Mouse (Mus musculus) liver, embryonic 11.5 days (tissue): ENCODE results near the gene Ank. TPM values are rescaled to one million over a fixed set of nuclear protein-coding genes. Genes with fewer than 3 reads are reported as not detected.

Experiments
- ATAC-seq: fragments of 200-750 bp; cut with Nextera tagmentation; replicated peaks from 2 replicates; pipeline ENCODE4 v1.8.0; 2017; ENCODE audit warnings: moderate number of reproducible peaks, mild to moderate bottlenecking, moderate TSS enrichment, moderate library complexity; ENCODE audit not compliant: low FRiP score
- DNase-seq: peaks from one replicate; pipeline ENCODE4 v3.0.0-alpha.2; 2017; ENCODE audit warnings: low spot score
- H3K27ac ChIP-seq: fragments of 300-500 bp; sonication (generic); 2 replicates; pipeline ENCODE4 v1.5.1; 2014; ENCODE audit warnings: mild to moderate bottlenecking, low read depth, low read length, control low read depth
- H3K27me3 ChIP-seq: fragments of 300-500 bp; sonication (generic); replicated peaks from 2 replicates; pipeline ENCODE4 v1.6.1; 2014; ENCODE audit warnings: low read length, mixed read lengths; ENCODE audit not compliant: control insufficient read depth, insufficient read depth
- H3K36me3 ChIP-seq: fragments of 300-500 bp; sonication (generic); 2 replicates; pipeline ENCODE4 v1.6.1; 2014; ENCODE audit warnings: mild to moderate bottlenecking, low read length, moderate library complexity, mixed read lengths; ENCODE audit not compliant: control insufficient read depth, insufficient read depth
- H3K4me1 ChIP-seq: fragments of 300-500 bp; sonication (generic); replicated peaks from 2 replicates; pipeline ENCODE4 v1.6.1; 2014; ENCODE audit warnings: low read length, mixed read lengths; ENCODE audit not compliant: control insufficient read depth, insufficient read depth
- H3K4me2 ChIP-seq: fragments of 300-500 bp; sonication (generic); 2 replicates; pipeline ENCODE4 v1.6.1; 2014; ENCODE audit warnings: mild to moderate bottlenecking, control low read depth, moderate library complexity
- H3K4me3 ChIP-seq: fragments of 300-500 bp; sonication (generic); 2 replicates; pipeline ENCODE4 v1.5.1; 2014; ENCODE audit warnings: low read depth, low read length, control low read depth
- H3K9ac ChIP-seq: fragments of 300-500 bp; sonication (generic); 2 replicates; pipeline ENCODE4 v1.6.1; 2014; ENCODE audit warnings: low read depth, low read length, control low read depth
- H3K9me3 ChIP-seq: fragments of 300-500 bp; sonication (generic); 2 replicates; pipeline ENCODE4 v1.6.1; 2016; ENCODE audit warnings: low read length, inconsistent platforms, mixed read lengths; ENCODE audit not compliant: control insufficient read depth
- WGBS: fragments of 180-500 bp; shearing (Covaris S2); extraction: QIAGEN DNeasy Blood & Tissue Kit; methylation state at CpG from one replicate; pipeline ENCODE4 v1.1.7; 2014; 5-methylcytosine and 5-hydroxymethylcytosine counted together
- polyA plus RNA-seq: library from polyadenylated mRNA; unstranded; fragments of >200 nt; fragmentation: Nextera tagmentation; extraction: Ambion mirVana; gene quantifications from 2 replicates; pipeline ENCODE4 v1.2.1, GENCODE M21; 2014

Ank gene
- polyA plus RNA-seq, 1 experiment from 2014 or later, result 13.1 TPM

DNA sequence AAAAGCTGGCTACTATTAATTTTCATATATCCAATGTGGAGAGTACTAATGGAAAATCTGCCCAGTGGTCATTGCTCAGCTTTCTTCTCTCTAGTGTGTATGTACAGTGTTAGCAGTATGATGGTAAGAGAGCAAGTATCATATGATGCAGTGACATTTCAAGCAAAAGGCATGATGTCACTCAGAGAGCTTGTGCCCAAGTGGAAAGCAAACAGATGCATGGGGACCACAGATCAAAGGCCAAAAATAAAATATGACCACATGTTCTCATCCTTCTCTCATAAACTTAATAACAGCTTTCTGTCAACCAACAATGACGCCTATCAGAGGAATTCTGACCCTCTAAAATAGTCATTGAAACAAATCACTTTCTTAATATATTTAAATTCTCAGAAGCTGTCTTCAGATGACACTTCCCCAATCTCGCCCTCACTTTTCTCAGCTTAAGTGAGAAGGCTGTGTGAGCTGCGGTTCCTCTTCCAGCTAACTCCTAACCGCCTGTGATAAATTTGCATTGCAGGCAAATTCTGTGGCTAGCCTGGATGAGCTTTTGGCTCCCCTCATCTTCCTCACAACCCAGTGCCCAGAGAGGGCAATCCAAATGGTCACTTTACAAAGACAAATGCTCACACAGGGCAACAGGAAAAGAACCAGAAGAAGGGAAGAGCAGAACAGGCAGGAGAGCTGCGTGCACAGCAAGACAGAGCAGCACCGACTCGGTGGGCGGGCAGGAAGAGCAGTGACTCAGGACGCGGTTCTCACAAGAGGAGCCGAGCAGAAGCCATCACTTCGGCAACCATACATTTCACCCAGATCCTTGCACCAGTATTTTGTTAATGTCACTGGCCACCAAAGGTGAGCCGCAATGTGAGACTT is 158.8 kb downstream of the Ank start:
- no peak overlapping the region for H3K9ac ChIP-seq
- H3K4me1 ChIP-seq, result peaks cover 40% of the 10 kb centered on the region
- H3K4me2 ChIP-seq, result peak overlapping the region; percentile 7; the same call in 1 of the 2 replicates
- H3K4me3 ChIP-seq, result no peak overlapping the region
- ATAC-seq, result no peak
- no peaks in the 10 kb centered on the region for H3K9me3 ChIP-seq
- no peak for DNase-seq
- H3K36me3 ChIP-seq, result peaks cover 9% of the 10 kb centered on the region; the same call in 1 of the 2 replicates
- H3K27ac ChIP-seq, result no peak overlapping the region
- no peaks in the 10 kb centered on the region for H3K27me3 ChIP-seq
- 58% methylated on average over 13 of the region's 13 CpGs for WGBS

DNA sequence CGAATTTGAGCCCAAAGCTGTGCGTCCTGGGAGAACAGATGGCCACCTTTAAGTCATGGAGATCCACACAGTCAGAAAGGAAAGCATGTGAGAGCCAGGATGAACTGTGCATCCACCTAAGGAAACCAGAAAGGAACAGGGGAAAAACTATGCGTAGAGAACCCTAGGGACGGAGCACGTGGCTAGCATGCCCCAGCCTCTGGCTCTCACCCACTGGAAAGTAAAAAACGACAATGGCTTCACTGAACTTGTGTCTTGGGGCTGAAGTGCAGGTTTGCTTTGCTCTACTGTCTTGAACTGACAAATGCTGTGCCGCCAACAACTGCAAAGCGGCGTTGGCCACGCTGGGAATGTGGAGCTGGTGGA is 159.4 kb downstream of the Ank start:
- Histone ChIP-seq H3K27me3 (no peaks in the 10 kb centered on the region), H3K4me2 (peak overlapping the region; percentile 7; the same call in 1 of the 2 replicates), H3K27ac (no peak overlapping the region), H3K9ac (no peak overlapping the region), H3K4me3 (no peak overlapping the region), H3K4me1 (peaks cover 40% of the 10 kb centered on the region), H3K9me3 (no peaks in the 10 kb centered on the region), H3K36me3 (peaks cover 9% of the 10 kb centered on the region; the same call in 1 of the 2 replicates)
- 65% methylated on average over 10 of the region's 10 CpGs for WGBS
- ATAC-seq (no peak), DNase-seq (no peak)

DNA sequence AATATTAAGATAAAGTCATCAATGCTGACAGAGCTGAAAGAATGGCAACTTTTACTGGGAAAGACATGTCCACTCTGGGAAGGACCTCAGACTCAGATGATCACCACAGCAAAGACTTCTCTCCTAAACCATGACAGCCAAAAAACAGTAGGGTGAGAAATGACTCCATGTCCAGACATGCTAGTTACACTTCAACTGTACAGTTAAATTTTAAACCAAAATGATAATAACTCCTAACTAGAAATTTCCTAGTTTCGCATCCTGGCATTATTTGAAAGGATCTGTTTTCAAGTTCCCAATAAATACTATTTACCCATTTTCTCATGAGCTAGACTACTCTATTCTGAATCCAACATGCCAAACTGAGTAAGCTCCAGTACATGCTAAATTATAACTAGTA is 159.8 kb downstream of the Ank start:
- 85% methylated on average over 1 of the region's 1 CpGs for WGBS
- no peak for DNase-seq
- ATAC-seq, result no peak
- Histone ChIP-seq H3K9me3 (no peaks in the 10 kb centered on the region), H3K4me1 (peaks cover 36% of the 10 kb centered on the region), H3K36me3 (peaks cover 6% of the 10 kb centered on the region; the same call in 1 of the 2 replicates), H3K27me3 (no peaks in the 10 kb centered on the region), H3K27ac (no peak overlapping the region), H3K4me2 (peak overlapping the region; percentile 7; the same call in 1 of the 2 replicates), H3K4me3 (no peak overlapping the region), H3K9ac (no peak overlapping the region)

DNA sequence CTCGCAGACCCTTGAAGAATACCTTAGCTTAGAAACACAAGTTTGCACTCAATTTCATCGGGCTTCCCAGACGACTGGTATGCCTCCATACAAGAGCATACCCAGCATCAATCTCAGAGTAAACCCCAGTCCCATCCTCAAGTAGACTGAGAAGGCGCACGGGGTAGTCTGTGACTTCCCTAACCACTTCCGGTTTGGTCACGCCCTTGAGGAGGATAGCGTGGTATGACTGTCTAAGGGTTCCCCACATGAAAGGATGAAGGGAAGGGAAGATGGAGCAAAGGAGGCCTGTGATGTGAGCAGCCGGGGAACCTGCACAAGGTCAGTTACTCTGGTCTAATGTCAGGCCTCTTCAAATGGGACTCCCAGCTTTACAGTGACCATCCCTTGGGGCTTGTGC is 161.3 kb downstream of the Ank start:
- Histone ChIP-seq H3K4me2 (no peak overlapping the region), H3K9ac (no peak overlapping the region), H3K4me3 (no peak overlapping the region), H3K9me3 (no peaks in the 10 kb centered on the region), H3K27ac (no peak overlapping the region), H3K27me3 (no peaks in the 10 kb centered on the region), H3K4me1 (peaks cover 36% of the 10 kb centered on the region), H3K36me3 (peaks cover 4% of the 10 kb centered on the region; the same call in 1 of the 2 replicates)
- WGBS, result 59% methylated on average over 9 of the region's 9 CpGs
- no peak for ATAC-seq
- no peak for DNase-seq

DNA sequence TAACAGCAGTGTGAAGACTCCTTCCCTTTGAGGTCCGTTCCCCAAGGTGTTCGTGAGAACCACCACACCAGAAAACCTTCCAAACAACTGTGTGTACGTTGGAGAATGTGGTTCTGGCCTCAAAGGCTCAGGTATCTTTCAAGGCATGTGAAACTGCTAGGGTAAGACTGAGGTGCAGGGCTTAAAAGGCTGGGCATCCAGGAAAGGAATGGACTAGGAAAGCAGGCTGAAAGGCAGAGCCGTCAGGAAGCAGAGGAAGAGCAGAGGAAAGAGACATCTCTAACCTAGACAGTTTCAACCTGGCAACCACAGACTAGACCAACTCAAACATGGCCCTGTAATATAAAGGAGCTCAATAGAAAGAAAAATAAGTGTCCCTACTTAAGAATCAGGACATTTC is 162.6 kb downstream of the Ank start:
- Histone ChIP-seq H3K4me1 (peaks cover 36% of the 10 kb centered on the region), H3K36me3 (no peaks in the 10 kb centered on the region; the same call in 1 of the 2 replicates), H3K4me3 (peak overlapping the region; percentile 88), H3K27ac (no peak overlapping the region), H3K9me3 (no peaks in the 10 kb centered on the region), H3K4me2 (peak overlapping the region; percentile 86), H3K27me3 (no peaks in the 10 kb centered on the region), H3K9ac (peak overlapping the region; percentile 26)
- WGBS, result 82% methylated on average over 4 of the region's 4 CpGs
- no peak for DNase-seq
- no peak for ATAC-seq

DNA sequence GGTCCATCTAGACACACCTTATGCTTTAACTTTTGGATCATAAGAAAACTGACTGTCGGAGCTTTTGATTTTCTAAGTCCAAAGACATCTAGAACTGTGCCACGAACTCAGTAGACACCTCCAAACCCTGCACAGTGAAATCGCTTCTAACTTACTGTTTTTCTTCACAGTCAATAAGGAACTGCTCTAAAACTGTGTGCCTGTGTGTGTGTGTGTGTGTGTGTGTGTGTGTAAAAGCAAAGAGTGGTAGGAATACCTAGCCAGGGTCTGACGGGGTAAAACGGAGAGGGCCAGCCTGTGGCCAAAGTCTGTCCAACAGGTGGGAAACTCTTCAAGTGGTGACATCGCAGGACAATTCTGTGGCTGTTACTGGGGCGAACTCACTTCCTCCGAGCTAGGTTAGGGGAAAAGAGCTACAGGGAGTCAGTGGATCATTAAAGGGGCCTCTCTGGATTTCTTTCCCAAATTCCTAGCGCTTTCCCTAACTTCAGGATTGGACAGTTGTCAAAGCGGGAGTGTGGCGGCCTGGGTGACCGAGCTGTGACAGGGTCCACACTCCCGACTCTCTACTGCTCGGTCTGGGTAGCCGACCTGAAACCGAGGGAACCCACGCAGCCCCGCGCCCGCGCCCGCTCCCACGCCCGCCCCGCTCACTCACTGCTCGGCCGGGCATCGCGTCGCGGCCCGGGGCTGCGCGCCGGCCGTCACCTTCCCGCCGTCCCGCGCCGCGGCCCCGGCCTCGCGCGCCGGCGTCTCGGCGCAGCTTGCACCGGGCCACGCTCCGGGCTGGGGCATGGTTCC is 163.5 kb downstream of the Ank start:
- Histone ChIP-seq H3K4me3 (peak overlapping the region; percentile 88), H3K4me2 (peak overlapping the region; percentile 86), H3K36me3 (no peaks in the 10 kb centered on the region; the same call in 1 of the 2 replicates), H3K27ac (0 out of 2 replicates have a peak overlapping the region, but pooled peaks have one; percentile 33), H3K4me1 (peaks cover 36% of the 10 kb centered on the region), H3K9ac (peak overlapping the region; percentile 80), H3K27me3 (no peaks in the 10 kb centered on the region), H3K9me3 (no peaks in the 10 kb centered on the region)
- WGBS, result 2% methylated on average over 45 of the region's 53 CpGs
- ATAC-seq (peak; percentile 68), DNase-seq (no peak)

DNA sequence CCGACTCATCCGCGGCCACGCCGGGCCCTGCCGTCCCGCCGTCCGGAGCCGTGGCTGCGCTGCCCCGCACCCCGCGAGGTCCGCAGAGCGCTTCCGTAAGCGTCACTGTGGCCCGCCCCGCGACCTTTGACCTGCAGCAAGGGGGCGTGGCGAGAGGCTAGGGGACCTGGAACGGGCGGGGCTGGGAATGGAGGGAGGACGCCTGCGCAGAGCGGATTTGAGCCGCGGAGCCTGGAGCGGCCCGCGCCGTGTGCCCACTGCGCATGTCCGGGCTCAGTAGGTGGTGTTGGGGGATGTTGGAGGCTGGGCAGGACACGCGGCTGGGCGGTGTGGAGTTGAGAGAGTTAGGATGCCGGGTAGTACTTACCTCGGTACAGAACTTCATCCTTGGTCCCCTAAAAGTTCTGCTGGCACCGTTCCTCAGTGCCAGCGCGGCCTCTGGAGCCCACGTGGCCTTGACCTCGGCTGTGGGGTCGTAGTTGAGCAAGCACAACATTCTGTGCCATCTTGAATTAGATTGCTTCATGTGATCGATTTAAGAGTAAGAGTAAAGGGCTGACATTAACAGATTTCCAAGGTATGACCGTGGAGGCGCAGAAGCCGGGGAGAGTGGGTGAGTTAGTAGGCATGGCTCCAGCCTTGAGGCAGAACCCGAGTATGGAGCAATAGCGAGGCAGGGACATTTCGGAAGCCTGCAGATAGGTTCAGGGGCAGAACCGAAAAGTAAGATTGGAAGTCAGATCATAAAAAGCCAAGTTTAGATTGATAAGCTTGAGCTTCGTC is 164.3 kb downstream of the Ank start, which contains the start of gene Otulin:
Otulin (minus strand) TSS at position 93 of the 783 bp plus-strand sequence.
- H3K27ac ChIP-seq, result 0 out of 2 replicates have a peak within 1 kb of the TSS, but pooled peaks have one; percentile 33
- H3K4me3 ChIP-seq, result peak within 1 kb of the TSS; percentile 88
- no peaks in the 10 kb centered on the region for H3K27me3 ChIP-seq
- DNase-seq (peak; percentile 98), ATAC-seq (peak; percentile 99)
- 6% methylated on average over 56 of the region's 56 CpGs for WGBS
- peak within 1 kb of the TSS; percentile 86 for H3K4me2 ChIP-seq
- peaks cover 34% of the 10 kb centered on the region for H3K4me1 ChIP-seq
- peak within 1 kb of the TSS; percentile 80 for H3K9ac ChIP-seq
- H3K9me3 ChIP-seq, result no peaks in the 10 kb centered on the region
- H3K36me3 ChIP-seq, result no peaks in the 10 kb centered on the region; the same call in 1 of the 2 replicates
